Mouse (Mus musculus) heart, postnatal 36 days (tissue): ENCODE measurements around the gene Gm30302. TPM values are rescaled to one million over a fixed set of nuclear protein-coding genes. Genes with fewer than 3 reads are reported as not detected.

Experiments used
- DNase-seq, 2 experiments: peaks; one replicate each; pipeline ENCODE4 v3.0.0; 2021 to 2022
- intact Hi-C: fragments of 180-260 bp; cut with DNase I; formaldehyde crosslinking; loops from one replicate; pipeline ENCODE4 v1.15.1; 2025
- total RNA-seq, 2 experiments: library from RNA; stranded (reverse); gene quantifications; 2 replicates each; pipeline ENCODE4 v1.2.3; 2021

Gm30302 gene
- total RNA-seq, 2 experiments from 2014 or later, result 0.51 to 0.58 TPM

GRCm38 (mm10) chr13:49741285-49742040, 57.3 kb downstream of the Gm30302 start:
- intact Hi-C loops, result no loop called here
- no peak for DNase-seq

GRCm38 (mm10) chr13:49738011-49738410, 60.8 kb downstream of the Gm30302 start:
- intact Hi-C loops, result no loop called here
- DNase-seq, result no peak

- intact Hi-C loops, result no loop called here
- no peak for DNase-seq
Observed at GRCm38 (mm10) chr13:49736430-49736829, 62.4 kb downstream of the Gm30302 start.

Other genes starting within 250 kb of the Gm30302 start
- gene Omd, start 216.5 kb downstream of the Gm30302 start, total RNA-seq, result 1 to 10 TPM; 1.6 to 1.8 TPM
- gene Ogn, start 191.0 kb downstream of the Gm30302 start, total RNA-seq, result 10 to 100 TPM; 78.1 to 94.6 TPM
- 1 to 10 TPM; 1.8 to 3.1 TPM for gene Cenpp, start 146.2 kb downstream of the Gm30302 start, total RNA-seq
- gene Nol8, start 145.9 kb downstream of the Gm30302 start, total RNA-seq, result 10 to 100 TPM; 20.6 to 21.1 TPM
- gene Iars, start 116.9 kb downstream of the Gm30302 start, total RNA-seq, result 10 to 100 TPM; 68.4 to 68.7 TPM